Mouse (Mus musculus) fibroblast of lung, adult 2 months (primary cell): ENCODE measurements at regions not wholly inside any gene's neighbourhood (a gene's known extent, or its start where the extent isn't known, plus 50 kb on each side); places are given as distances from the start of the nearest gene placed in this dataset.
"Not testable (repeated sequence)": the region's sequence is repeated elsewhere in the genome, so short reads cannot be mapped to it uniquely, and the experiment has no call there.

ENCODE experiments used
- DNase-seq: peaks from one replicate; pipeline ENCODE4 v3.0.0-alpha.2; 2011; ENCODE audit warnings: low read depth

- peak; percentile 76 for DNase-seq
Measured at GRCm38 (mm10) chr10:56782265-56782664, 405.1 kb downstream of the Gja1 start.

- DNase-seq = peak; percentile 70
Measured at GRCm38 (mm10) chr10:56783941-56784340, 406.8 kb downstream of the Gja1 start.

- DNase-seq = peak; percentile 41
Measured at GRCm38 (mm10) chr10:56788081-56788480, 411.0 kb downstream of the Gja1 start.

- no peak for DNase-seq
Measured at GRCm38 (mm10) chr10:56793074-56793473, 415.9 kb downstream of the Gja1 start.

GRCm38 (mm10) chr10:56795396-56795795 lies 418.3 kb downstream of the Gja1 start:
- no peak for DNase-seq

- no peak for DNase-seq
Measured at GRCm38 (mm10) chr10:56799307-56799706, 422.2 kb downstream of the Gja1 start.

- no peak for DNase-seq
Measured at GRCm38 (mm10) chr10:56799745-56800144, 422.6 kb downstream of the Gja1 start.

- no peak for DNase-seq
Measured at GRCm38 (mm10) chr10:56809006-56809405, 431.9 kb downstream of the Gja1 start.

- no peak for DNase-seq
Measured at GRCm38 (mm10) chr10:56822158-56822557, 445.0 kb downstream of the Gja1 start.

GRCm38 (mm10) chr10:56831331-56831730 lies 454.2 kb downstream of the Gja1 start:
- DNase-seq = no peak

GRCm38 (mm10) chr10:56831966-56832365 lies 454.8 kb downstream of the Gja1 start:
- peak; percentile 37 for DNase-seq

- DNase-seq = no peak
Measured at GRCm38 (mm10) chr10:56836130-56836529, 459.0 kb downstream of the Gja1 start.

- DNase-seq = no peak
Measured at GRCm38 (mm10) chr10:56839006-56839495, 461.9 kb downstream of the Gja1 start.

- no peak for DNase-seq
Measured at GRCm38 (mm10) chr10:56839545-56839944, 462.4 kb downstream of the Gja1 start.

GRCm38 (mm10) chr10:56840732-56841131 lies 463.6 kb downstream of the Gja1 start:
- no peak for DNase-seq

- no peak for DNase-seq
Measured at GRCm38 (mm10) chr10:56841486-56841885, 464.4 kb downstream of the Gja1 start.

- DNase-seq = no peak
Measured at GRCm38 (mm10) chr10:56841973-56842372, 464.8 kb downstream of the Gja1 start.

GRCm38 (mm10) chr10:56852484-56852883 lies 475.4 kb downstream of the Gja1 start:
- DNase-seq = no peak

GRCm38 (mm10) chr10:56856186-56856585 lies 479.1 kb downstream of the Gja1 start:
- no peak for DNase-seq

GRCm38 (mm10) chr10:56879744-56880143 lies 502.6 kb downstream of the Gja1 start:
- no peak for DNase-seq

- DNase-seq = peak; percentile 25
Measured at GRCm38 (mm10) chr10:56880154-56880591, 503.0 kb downstream of the Gja1 start.

- no peak for DNase-seq
Measured at GRCm38 (mm10) chr10:56884456-56885410, 507.6 kb downstream of the Gja1 start.

GRCm38 (mm10) chr10:56891530-56891929 lies 514.4 kb downstream of the Gja1 start:
- not testable (repeated sequence) for DNase-seq
